Mouse (Mus musculus) frontal cortex, adult 2 months (tissue): Measurements from ENCODE around the gene Ramp3. TPM values are rescaled to one million over a fixed set of nuclear protein-coding genes. Genes with fewer than 3 reads are reported as not detected.
A peak's percentile ranks its signal among the peaks of the same experiment; 100 is the strongest.
"Not testable (repeated sequence)": the region's sequence is repeated elsewhere in the genome, so short reads cannot be mapped to it uniquely, and the experiment has no call there.

Source experiments
- DNase-seq, 2 experiments: peaks; one replicate each; pipeline ENCODE4 v3.0.0; 2022; ENCODE audit warnings: low spot score in 1 of 2; ENCODE audit errors: extremely low spot score in 1 of 2
- polyA plus RNA-seq: library from polyadenylated mRNA; depleted of rRNA; stranded (reverse); fragments of >200 nt; gene quantifications from 2 replicates; pipeline ENCODE4 v1.2.3, GENCODE M21; 2012; rRNA removed

The Ramp3 gene
- 18.5 and 30.4 TPM in 2 replicates for polyA plus RNA-seq

- no peak for DNase-seq
These were observed at the start of gene Ramp3 for GRCm38 (mm10) chr11:6658271-6658670. Ramp3 (plus strand) TSS chr11:6658521.

- DNase-seq, result no peak
These were observed 42.8 kb upstream of the Ramp3 start for GRCm38 (mm10) chr11:6615250-6616205.

GRCm38 (mm10) chr11:6623704-6624103 lies 34.6 kb upstream of the Ramp3 start:
- no peak for DNase-seq

- DNase-seq, result no peak
These were observed 33.5 kb upstream of the Ramp3 start for GRCm38 (mm10) chr11:6624619-6625382.

- DNase-seq, result peak; percentile 86 to 90
These were observed 32.6 kb upstream of the Ramp3 start, which contains the start of gene Tbrg4 for GRCm38 (mm10) chr11:6625478-6626387. Tbrg4 (minus strand) TSS chr11:6626067.

GRCm38 (mm10) chr11:6626388-6626772 lies 31.9 kb upstream of the Ramp3 start:
- DNase-seq, result no peak

- DNase-seq, result no peak
These were observed 30.6 kb upstream of the Ramp3 start for GRCm38 (mm10) chr11:6627731-6628130.

- peak in 1 of 2 experiments; percentile 48 for DNase-seq
These were observed 29.8 kb upstream of the Ramp3 start for GRCm38 (mm10) chr11:6628568-6628967.

- DNase-seq, result no peak
These were observed 28.7 kb upstream of the Ramp3 start for GRCm38 (mm10) chr11:6629655-6630054.

- DNase-seq, result no peak
These were observed 22.2 kb upstream of the Ramp3 start for GRCm38 (mm10) chr11:6636150-6636549.

- no peak for DNase-seq
These were observed 19.8 kb upstream of the Ramp3 start, which contains the start of gene Wap for GRCm38 (mm10) chr11:6638537-6638936. Wap (minus strand) TSS chr11:6638637.

GRCm38 (mm10) chr11:6639072-6639471 lies 19.2 kb upstream of the Ramp3 start:
- DNase-seq, result no peak

- DNase-seq, result no peak
These were observed 13.8 kb upstream of the Ramp3 start for GRCm38 (mm10) chr11:6644566-6644965.

- no peak for DNase-seq
These were observed 10.2 kb upstream of the Ramp3 start for GRCm38 (mm10) chr11:6647831-6648724.

- no peak for DNase-seq
These were observed 7.8 kb upstream of the Ramp3 start for GRCm38 (mm10) chr11:6650519-6650918.

- DNase-seq, result not testable (repeated sequence)
These were observed 5.3 kb upstream of the Ramp3 start for GRCm38 (mm10) chr11:6652978-6653377.

GRCm38 (mm10) chr11:6654903-6655302 lies 3.4 kb upstream of the Ramp3 start:
- peak; percentile 84 to 97 for DNase-seq

- DNase-seq, result no peak
These were observed 2.9 kb downstream of the Ramp3 start for GRCm38 (mm10) chr11:6661206-6661605.

GRCm38 (mm10) chr11:6666634-6667033 lies 8.3 kb downstream of the Ramp3 start:
- DNase-seq, result no peak
